Mouse (Mus musculus) forebrain, embryonic 12.5 days (tissue): ENCODE data around the gene Terf2ip. TPM values are rescaled to one million over a fixed set of nuclear protein-coding genes. Genes with fewer than 3 reads are reported as not detected.

Experiments used
- polyA plus RNA-seq: library from polyadenylated mRNA; unstranded; fragments of >200 nt; fragmentation: Nextera tagmentation; extraction: Ambion mirVana; gene quantifications from 2 replicates; pipeline ENCODE4 v1.2.1, GENCODE M21; 2016

Terf2ip gene
- polyA plus RNA-seq, 1 experiment from 2014 or later = 37.0 TPM

Other genes with a start within 250 kb of the Terf2ip start
- 199 and 207 TPM in 2 replicates for gene Cfdp1, start 157.1 kb upstream of the Terf2ip start, polyA plus RNA-seq
- gene Tmem170, start 134.6 kb upstream of the Terf2ip start, polyA plus RNA-seq = 7.6 and 8.7 TPM in 2 replicates
- gene Chst5, start 101.0 kb upstream of the Terf2ip start, polyA plus RNA-seq = 1.5 and 1.7 TPM in 2 replicates
- 18.6 and 18.7 TPM in 2 replicates for gene Tmem231, start 77.5 kb upstream of the Terf2ip start, polyA plus RNA-seq
- 336 and 356 TPM in 2 replicates for gene Gabarapl2, start 70.7 kb upstream of the Terf2ip start, polyA plus RNA-seq
- 12.6 and 13.0 TPM in 2 replicates for gene Adat1, start 19.1 kb upstream of the Terf2ip start, polyA plus RNA-seq
- 210 and 225 TPM in 2 replicates for gene Kars, start 75 bp upstream of the Terf2ip start, polyA plus RNA-seq
- gene Gm6793, start 3.6 kb downstream of the Terf2ip start, polyA plus RNA-seq = 0.74 and 0.88 TPM in 2 replicates